Mouse (Mus musculus): ENCODE measurements around the gene Pgbd5. TPM values are rescaled to one million over a fixed set of nuclear protein-coding genes. Genes with fewer than 3 reads are reported as not detected.

Pgbd5 gene
- 2.3 and 3.4 TPM in 2 replicates for polyA plus RNA-seq (2014; fragmentation: Nextera tagmentation; extraction: Ambion mirVana)

DNA sequence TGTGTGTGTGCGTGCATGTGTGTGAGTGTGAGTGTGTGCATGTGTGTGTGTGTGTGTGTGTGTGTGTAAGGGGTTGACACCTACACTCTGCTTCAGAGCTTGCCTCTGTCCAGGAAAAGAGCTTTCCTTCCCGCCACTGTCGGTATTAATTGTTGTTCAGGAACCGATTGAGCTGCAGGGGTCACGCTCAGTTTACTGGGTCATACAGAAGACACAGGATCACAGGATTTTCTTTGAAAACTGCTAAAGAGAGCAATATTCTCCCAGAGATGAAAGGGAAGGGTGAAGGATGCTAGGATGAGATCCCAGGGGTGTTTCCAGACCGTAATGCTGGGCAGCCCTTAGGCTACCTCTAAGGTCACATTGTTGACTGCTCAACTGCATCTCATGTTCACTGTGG is at the start of gene Pgbd5:
TSS of gene Pgbd5 (minus strand) at position 101 of the 400 bp plus-strand sequence.
- no peaks in the 10 kb centered on the region for H3K27me3 ChIP-seq (ENCODE audit: control insufficient read depth, insufficient read depth, low read length)
- no peak for ATAC-seq (ENCODE audit: insufficient number of reproducible peaks, insufficient read depth, low FRiP score, low read depth)
- 75% methylated on average over 6 of the region's 6 CpGs for WGBS
- H3K9ac ChIP-seq (ENCODE audit: low read length) = no peak within 1 kb of the TSS
- no peak within 1 kb of the TSS for H3K4me3 ChIP-seq (ENCODE audit: control insufficient read depth in 1 of 2, insufficient read depth in 1 of 2, low read depth in 1 of 2, low read length in 2 of 2)
- no peak within 1 kb of the TSS for H3K27ac ChIP-seq (replicated peaks in 1 of 2; ENCODE audit: control insufficient read depth in 1 of 2, insufficient read depth in 1 of 2, low read depth in 2 of 2, low read length in 2 of 2)
- H3K4me1 ChIP-seq (ENCODE audit: control insufficient read depth in 2 of 2, insufficient read depth in 2 of 2, low read length in 2 of 2) = peaks cover 7 to 10% of the 10 kb centered on the region in 2 experiments; a peak in 2 of 4 replicates
- H3K36me3 ChIP-seq (ENCODE audit: control insufficient read depth, insufficient read depth, low read length) = no peaks in the 10 kb centered on the region
- no peaks in the 10 kb centered on the region for H3K9me3 ChIP-seq (ENCODE audit: control insufficient read depth, low read length)
- H3K4me2 ChIP-seq (ENCODE audit: low read length) = no peak within 1 kb of the TSS

DNA sequence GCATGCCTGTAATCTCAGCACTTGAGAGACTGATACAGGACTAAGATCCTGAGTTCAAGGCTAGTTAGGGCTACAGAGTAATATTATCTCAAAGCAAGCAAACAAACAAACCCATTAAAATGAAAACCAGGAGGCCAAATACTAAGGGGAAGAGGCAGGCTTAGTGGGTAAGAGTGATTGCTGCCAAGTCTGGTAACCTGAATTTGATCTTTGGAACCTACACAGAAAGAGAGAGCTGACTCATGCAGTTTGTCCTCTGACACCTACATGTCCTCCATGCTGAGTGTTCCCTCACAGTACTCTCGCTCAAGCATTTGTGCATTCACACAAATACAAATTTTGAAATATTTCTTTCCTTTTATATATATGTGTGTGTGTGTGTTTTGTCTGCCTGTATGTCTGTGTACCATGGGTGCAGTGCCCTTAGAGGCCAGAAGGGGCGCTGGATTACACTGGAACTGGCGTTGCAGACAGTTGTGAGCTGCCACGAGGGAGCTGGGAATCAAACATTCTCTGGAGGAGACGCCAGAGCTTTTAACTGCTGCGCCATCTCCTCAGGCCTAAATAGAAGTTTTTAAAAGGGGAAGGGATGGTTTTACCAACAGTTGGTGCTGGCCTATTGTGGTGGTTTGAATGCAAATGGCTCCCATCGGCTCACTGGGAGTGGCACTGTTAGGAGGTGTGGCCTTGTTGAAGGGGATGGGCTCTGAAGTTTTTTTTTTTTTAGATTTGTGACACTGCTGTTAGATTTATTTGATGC is 44.1 kb upstream of the Pgbd5 start:
- WGBS = 65% methylated on average over 7 of the region's 7 CpGs
- Histone ChIP-seq H3K4me3 (ENCODE audit: control insufficient read depth in 1 of 2, insufficient read depth in 1 of 2, low read depth in 1 of 2, low read length in 2 of 2) (no peak overlapping the region), H3K27me3 (ENCODE audit: control insufficient read depth, insufficient read depth, low read length) (no peaks in the 10 kb centered on the region), H3K36me3 (ENCODE audit: control insufficient read depth, insufficient read depth, low read length) (no peaks in the 10 kb centered on the region), H3K27ac (replicated peaks in 1 of 2; ENCODE audit: control insufficient read depth in 1 of 2, insufficient read depth in 1 of 2, low read depth in 2 of 2, low read length in 2 of 2) (no peak overlapping the region), H3K4me2 (ENCODE audit: low read length) (no peak overlapping the region), H3K4me1 (ENCODE audit: control insufficient read depth in 2 of 2, insufficient read depth in 2 of 2, low read length in 2 of 2) (no peaks in the 10 kb centered on the region; a peak in 1 of 4 replicates), H3K9ac (ENCODE audit: low read length) (no peak overlapping the region), H3K9me3 (ENCODE audit: control insufficient read depth, low read length) (no peaks in the 10 kb centered on the region)
- no peak for ATAC-seq (ENCODE audit: insufficient number of reproducible peaks, insufficient read depth, low FRiP score, low read depth)

DNA sequence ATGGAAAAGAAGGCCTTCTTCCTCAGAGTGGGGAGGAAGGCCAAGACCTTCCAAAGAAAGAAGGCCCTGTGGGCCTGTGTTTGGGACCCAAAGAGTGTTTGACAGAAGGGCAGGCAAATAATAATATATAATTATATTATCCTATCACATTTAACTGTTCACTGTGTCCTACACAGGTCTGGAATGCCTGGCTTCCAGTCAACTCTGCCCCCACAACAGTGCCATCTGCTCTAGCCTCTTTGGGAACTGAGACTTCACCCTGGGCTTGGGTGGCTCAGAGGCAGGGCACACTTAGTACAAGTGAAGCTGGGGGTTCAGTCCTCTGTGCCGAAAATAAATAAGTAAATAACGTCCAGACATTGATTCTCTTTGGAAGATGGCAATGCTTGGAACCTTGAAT is 43.3 kb upstream of the Pgbd5 start:
- no peak overlapping the region for H3K4me2 ChIP-seq (ENCODE audit: low read length)
- no peaks in the 10 kb centered on the region for H3K27me3 ChIP-seq (ENCODE audit: control insufficient read depth, insufficient read depth, low read length)
- WGBS = 68% methylated on average over 2 of the region's 2 CpGs
- no peaks in the 10 kb centered on the region; a peak in 1 of 4 replicates for H3K4me1 ChIP-seq (ENCODE audit: control insufficient read depth in 2 of 2, insufficient read depth in 2 of 2, low read length in 2 of 2)
- H3K9me3 ChIP-seq (ENCODE audit: control insufficient read depth, low read length) = no peaks in the 10 kb centered on the region
- no peaks in the 10 kb centered on the region for H3K36me3 ChIP-seq (ENCODE audit: control insufficient read depth, insufficient read depth, low read length)
- no peak overlapping the region for H3K4me3 ChIP-seq (ENCODE audit: control insufficient read depth in 1 of 2, insufficient read depth in 1 of 2, low read depth in 1 of 2, low read length in 2 of 2)
- H3K27ac ChIP-seq (replicated peaks in 1 of 2; ENCODE audit: control insufficient read depth in 1 of 2, insufficient read depth in 1 of 2, low read depth in 2 of 2, low read length in 2 of 2) = no peak overlapping the region
- ATAC-seq (ENCODE audit: insufficient number of reproducible peaks, insufficient read depth, low FRiP score, low read depth) = no peak
- H3K9ac ChIP-seq (ENCODE audit: low read length) = no peak overlapping the region

DNA sequence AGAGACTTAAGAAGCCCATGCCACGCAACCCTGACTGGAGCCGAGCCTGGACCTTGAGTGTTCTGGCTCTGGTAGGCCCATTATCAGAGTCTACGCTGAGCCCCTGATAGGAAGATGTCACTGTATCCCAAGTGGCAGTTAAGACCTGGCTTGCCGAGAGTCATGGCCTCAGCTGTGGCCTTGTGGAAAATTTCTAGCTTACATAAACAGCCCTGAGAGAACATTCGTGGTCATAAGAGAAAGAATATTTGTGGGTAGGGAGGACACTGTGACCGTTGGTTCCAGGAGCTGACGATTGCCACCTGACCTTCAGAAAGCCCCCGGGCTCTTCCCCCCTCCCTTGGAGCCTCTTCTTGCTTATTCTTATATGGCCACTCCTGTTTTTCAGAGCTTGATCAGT is 40.9 kb upstream of the Pgbd5 start:
- no peak overlapping the region for H3K27ac ChIP-seq (replicated peaks in 1 of 2; ENCODE audit: control insufficient read depth in 1 of 2, insufficient read depth in 1 of 2, low read depth in 2 of 2, low read length in 2 of 2)
- H3K4me3 ChIP-seq (ENCODE audit: control insufficient read depth in 1 of 2, insufficient read depth in 1 of 2, low read depth in 1 of 2, low read length in 2 of 2) = no peak overlapping the region
- H3K27me3 ChIP-seq (ENCODE audit: control insufficient read depth, insufficient read depth, low read length) = no peaks in the 10 kb centered on the region
- no peaks in the 10 kb centered on the region for H3K9me3 ChIP-seq (ENCODE audit: control insufficient read depth, low read length)
- H3K9ac ChIP-seq (ENCODE audit: low read length) = no peak overlapping the region
- no peaks in the 10 kb centered on the region for H3K4me1 ChIP-seq (ENCODE audit: control insufficient read depth in 2 of 2, insufficient read depth in 2 of 2, low read length in 2 of 2)
- H3K4me2 ChIP-seq (ENCODE audit: low read length) = no peak overlapping the region
- no peak for ATAC-seq (ENCODE audit: insufficient number of reproducible peaks, insufficient read depth, low FRiP score, low read depth)
- 67% methylated on average over 8 of the region's 8 CpGs for WGBS
- H3K36me3 ChIP-seq (ENCODE audit: control insufficient read depth, insufficient read depth, low read length) = no peaks in the 10 kb centered on the region

DNA sequence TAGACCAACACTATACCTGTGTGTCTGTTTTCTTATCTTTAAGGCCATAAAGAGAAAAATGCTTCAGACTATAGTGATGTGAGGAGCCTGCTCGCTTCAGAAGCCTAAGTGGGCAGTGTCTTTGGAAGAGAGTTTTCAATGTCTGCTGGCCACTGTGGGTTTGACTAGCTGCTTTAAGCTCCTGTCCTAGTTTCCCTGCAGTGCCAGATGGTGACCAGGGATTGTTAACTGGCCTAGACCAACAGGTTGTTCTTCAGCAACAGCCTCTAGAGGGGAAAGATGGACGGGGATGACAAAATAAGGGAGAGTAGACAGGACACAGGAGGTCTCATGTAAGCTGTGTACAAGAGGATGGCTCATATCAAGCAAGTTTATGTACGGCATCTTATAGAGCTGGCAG is 39.8 kb upstream of the Pgbd5 start:
- H3K4me3 ChIP-seq (ENCODE audit: control insufficient read depth in 1 of 2, insufficient read depth in 1 of 2, low read depth in 1 of 2, low read length in 2 of 2) = no peak overlapping the region
- H3K4me1 ChIP-seq (ENCODE audit: control insufficient read depth in 2 of 2, insufficient read depth in 2 of 2, low read length in 2 of 2) = no peaks in the 10 kb centered on the region
- no peak overlapping the region for H3K4me2 ChIP-seq (ENCODE audit: low read length)
- H3K9ac ChIP-seq (ENCODE audit: low read length) = no peak overlapping the region
- no peaks in the 10 kb centered on the region for H3K27me3 ChIP-seq (ENCODE audit: control insufficient read depth, insufficient read depth, low read length)
- ATAC-seq (ENCODE audit: insufficient number of reproducible peaks, insufficient read depth, low FRiP score, low read depth) = no peak
- H3K9me3 ChIP-seq (ENCODE audit: control insufficient read depth, low read length) = no peaks in the 10 kb centered on the region
- H3K27ac ChIP-seq (replicated peaks in 1 of 2; ENCODE audit: control insufficient read depth in 1 of 2, insufficient read depth in 1 of 2, low read depth in 2 of 2, low read length in 2 of 2) = no peak overlapping the region
- WGBS = 74% methylated on average over 3 of the region's 3 CpGs
- no peaks in the 10 kb centered on the region for H3K36me3 ChIP-seq (ENCODE audit: control insufficient read depth, insufficient read depth, low read length)

DNA sequence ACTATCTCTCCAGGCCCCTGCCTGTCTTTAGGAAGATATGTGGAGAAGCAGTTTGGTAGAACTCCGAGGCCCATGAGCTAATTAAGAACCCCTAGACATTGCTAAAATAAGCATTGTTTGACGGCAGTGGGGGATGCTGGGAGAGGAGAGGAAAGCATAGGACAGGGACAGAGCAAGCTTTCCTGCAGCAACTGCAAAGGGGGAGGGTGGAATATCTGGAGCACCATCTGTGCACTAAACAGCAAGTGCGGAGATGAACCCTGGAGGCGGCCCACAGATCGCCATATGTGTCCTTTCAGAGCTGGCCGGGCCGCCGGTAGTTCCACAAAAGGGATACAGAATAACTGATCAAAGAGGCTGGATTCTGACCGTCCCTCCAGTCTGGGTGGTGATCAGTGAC is 37.2 kb upstream of the Pgbd5 start:
- Histone ChIP-seq H3K9me3 (ENCODE audit: control insufficient read depth, low read length) (no peaks in the 10 kb centered on the region), H3K4me3 (ENCODE audit: control insufficient read depth in 1 of 2, insufficient read depth in 1 of 2, low read depth in 1 of 2, low read length in 2 of 2) (no peak overlapping the region), H3K36me3 (ENCODE audit: control insufficient read depth, insufficient read depth, low read length) (no peaks in the 10 kb centered on the region), H3K4me1 (ENCODE audit: control insufficient read depth in 2 of 2, insufficient read depth in 2 of 2, low read length in 2 of 2) (no peaks in the 10 kb centered on the region), H3K4me2 (ENCODE audit: low read length) (no peak overlapping the region), H3K27me3 (ENCODE audit: control insufficient read depth, insufficient read depth, low read length) (no peaks in the 10 kb centered on the region), H3K9ac (ENCODE audit: low read length) (no peak overlapping the region), H3K27ac (replicated peaks in 1 of 2; ENCODE audit: control insufficient read depth in 1 of 2, insufficient read depth in 1 of 2, low read depth in 2 of 2, low read length in 2 of 2) (no peak overlapping the region)
- no peak for ATAC-seq (ENCODE audit: insufficient number of reproducible peaks, insufficient read depth, low FRiP score, low read depth)
- WGBS = 67% methylated on average over 9 of the region's 9 CpGs

DNA sequence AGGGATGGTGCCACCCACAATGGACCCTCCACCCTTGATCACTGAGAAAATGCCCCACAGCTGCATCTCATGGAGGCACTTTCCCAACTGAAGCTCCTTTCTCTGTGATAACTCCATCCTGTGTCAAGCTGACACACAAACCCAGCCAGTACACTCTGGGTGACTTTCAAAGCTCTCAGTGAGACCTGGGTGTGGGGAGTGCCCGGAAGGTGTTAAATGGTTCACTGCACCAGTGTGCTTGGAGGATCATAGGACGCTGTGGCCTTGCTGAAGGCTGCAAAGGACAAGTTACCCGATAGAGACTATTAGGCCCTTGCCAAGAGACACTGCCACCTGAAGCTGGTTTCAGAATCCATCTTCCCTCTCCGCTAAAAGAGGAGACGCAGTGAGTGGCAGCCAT is 36.2 kb upstream of the Pgbd5 start:
- no peaks in the 10 kb centered on the region for H3K36me3 ChIP-seq (ENCODE audit: control insufficient read depth, insufficient read depth, low read length)
- H3K9ac ChIP-seq (ENCODE audit: low read length) = no peak overlapping the region
- no peaks in the 10 kb centered on the region for H3K9me3 ChIP-seq (ENCODE audit: control insufficient read depth, low read length)
- 74% methylated on average over 5 of the region's 5 CpGs for WGBS
- no peaks in the 10 kb centered on the region for H3K4me1 ChIP-seq (ENCODE audit: control insufficient read depth in 2 of 2, insufficient read depth in 2 of 2, low read length in 2 of 2)
- no peak for ATAC-seq (ENCODE audit: insufficient number of reproducible peaks, insufficient read depth, low FRiP score, low read depth)
- H3K27me3 ChIP-seq (ENCODE audit: control insufficient read depth, insufficient read depth, low read length) = no peaks in the 10 kb centered on the region
- H3K27ac ChIP-seq (replicated peaks in 1 of 2; ENCODE audit: control insufficient read depth in 1 of 2, insufficient read depth in 1 of 2, low read depth in 2 of 2, low read length in 2 of 2) = no peak overlapping the region
- no peak overlapping the region for H3K4me2 ChIP-seq (ENCODE audit: low read length)
- no peak overlapping the region for H3K4me3 ChIP-seq (ENCODE audit: control insufficient read depth in 1 of 2, insufficient read depth in 1 of 2, low read depth in 1 of 2, low read length in 2 of 2)

DNA sequence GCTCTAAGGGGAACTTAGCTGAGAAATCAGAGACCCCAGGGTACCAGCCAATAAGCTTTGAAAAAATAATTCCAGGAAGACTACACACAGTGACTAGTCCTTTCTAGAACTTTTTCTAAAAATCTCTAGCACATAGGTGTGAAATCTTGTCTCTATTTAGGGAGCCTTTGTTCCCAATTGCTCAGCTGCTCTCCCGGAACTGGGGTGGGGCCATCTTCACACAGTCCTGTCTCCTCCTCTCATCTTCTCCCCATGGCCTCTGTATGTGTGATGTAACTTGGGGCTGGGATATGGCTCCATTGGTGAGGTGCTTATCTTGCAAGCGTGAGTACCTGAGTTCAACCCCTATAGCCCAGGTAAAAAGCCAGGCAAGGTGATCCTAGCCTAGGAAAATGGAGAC is 25.2 kb upstream of the Pgbd5 start:
- WGBS = 61% methylated on average over 2 of the region's 2 CpGs

More for the DNA sequence above, 25.2 kb upstream of the Pgbd5 start:
- Histone ChIP-seq H3K9ac (ENCODE audit: low read length) (no peak overlapping the region), H3K4me1 (ENCODE audit: control insufficient read depth in 2 of 2, insufficient read depth in 2 of 2, low read length in 2 of 2) (no peaks in the 10 kb centered on the region), H3K4me3 (ENCODE audit: control insufficient read depth in 1 of 2, insufficient read depth in 1 of 2, low read depth in 1 of 2, low read length in 2 of 2) (no peak overlapping the region), H3K27ac (replicated peaks in 1 of 2; ENCODE audit: control insufficient read depth in 1 of 2, insufficient read depth in 1 of 2, low read depth in 2 of 2, low read length in 2 of 2) (no peak overlapping the region), H3K4me2 (ENCODE audit: low read length) (no peak overlapping the region), H3K27me3 (ENCODE audit: control insufficient read depth, insufficient read depth, low read length) (peaks cover 4% of the 10 kb centered on the region; the same call in 1 of the 2 replicates), H3K36me3 (ENCODE audit: control insufficient read depth, insufficient read depth, low read length) (no peaks in the 10 kb centered on the region), H3K9me3 (ENCODE audit: control insufficient read depth, low read length) (no peaks in the 10 kb centered on the region)
- ATAC-seq (ENCODE audit: insufficient number of reproducible peaks, insufficient read depth, low FRiP score, low read depth) = no peak

Measured in heart, embryonic 14.5 days (tissue).